In genomic region chr5:115569721-115570120, GRCm38 (mm10) we compare ENCODE assay signal across 18 mouse cellular contexts. TPM values are rescaled to one million over a fixed set of nuclear protein-coding genes. Genes with fewer than 3 reads are reported as not detected.
A peak's percentile ranks its signal among the peaks of the same experiment; 100 is the strongest.
DNase-seq lines count a peak whose midpoint lies in the region; ATAC-seq lines count a peak whose summit lies in the region.
"Had no signal": no experiment of that assay in that cellular context is flagged by ENCODE, and none has a peak within 500 bp of the region (broad histone marks: within the 10 kb centered on the region; RNA-seq: fewer than 3 reads in every experiment).

No protein-coding gene starts in this region.

- peak overlapping the region; percentile 79; the same call in 1 of the 2 replicates for H3K27ac ChIP-seq in kidney, embryonic 14.5 days (ENCODE audit: low read depth, low read length)
- H3K27ac ChIP-seq in lung, embryonic 16.5 days (ENCODE audit: low read length) = peak overlapping the region; percentile 69
- H3K27ac ChIP-seq in liver, embryonic 13.5 days = peak overlapping the region; percentile 65
- H3K27ac ChIP-seq: intestine, embryonic 15.5 days had no signal

- ATAC-seq in kidney, embryonic 14.5 days (ENCODE audit: low FRiP score, low TSS enrichment) = no peak
- ATAC-seq in lung, embryonic 16.5 days (ENCODE audit: low read depth) = no peak
- no peak for ATAC-seq in liver, embryonic 13.5 days (ENCODE audit: low read depth)
- ATAC-seq: activated CD4-positive, CD25-positive, alpha-beta regulatory T cell, adult 4 months; intestine, embryonic 15.5 days had no signal

- H3K36me3 ChIP-seq in kidney, embryonic 14.5 days (ENCODE audit: control insufficient read depth, insufficient read depth, low read length) = peaks cover 29% of the 10 kb centered on the region
- H3K36me3 ChIP-seq in lung, embryonic 16.5 days (ENCODE audit: control insufficient read depth, insufficient read depth, low read length) = no peaks in the 10 kb centered on the region
- H3K36me3 ChIP-seq in liver, embryonic 13.5 days = peaks cover 50% of the 10 kb centered on the region

- no peak overlapping the region for H3K9ac ChIP-seq in kidney, embryonic 14.5 days (ENCODE audit: low read depth, low read length)
- H3K9ac ChIP-seq in lung, embryonic 16.5 days (ENCODE audit: low read length) = no peak overlapping the region
- no peak overlapping the region for H3K9ac ChIP-seq in liver, embryonic 13.5 days
- H3K9ac ChIP-seq: heart, embryonic 12.5 days; intestine, embryonic 15.5 days had no signal

- peak; percentile 33 for DNase-seq in adrenal gland, postnatal 14 days
- no peak for DNase-seq in adrenal gland, postnatal 10 days
- no peak for DNase-seq in kidney, adult 8-10 months
- DNase-seq in lung, adult 18-20 months = no peak
- no peak for DNase-seq in liver, embryonic 13.5 days
- DNase-seq in gastrocnemius, postnatal 14 days = no peak
- DNase-seq: cerebellum, postnatal 14 days; gastrocnemius, postnatal 10 days; lung, postnatal 36 days; right cerebral cortex, adult 18-20 months; spleen, adult 18-20 months; thymus, postnatal 4 days had no signal

- intact Hi-C loops in gastrocnemius, postnatal 14 days (cut with DNase I; ENCODE audit: low total_unique reads) = no loop called here

- H3K4me2 ChIP-seq in kidney, embryonic 14.5 days (replicated peaks; ENCODE audit: low read depth, low read length) = no peak overlapping the region
- no peak overlapping the region for H3K4me2 ChIP-seq in lung, embryonic 16.5 days (ENCODE audit: low read depth, low read length)
- no peak overlapping the region for H3K4me2 ChIP-seq in liver, embryonic 13.5 days
- H3K4me2 ChIP-seq: heart, embryonic 12.5 days; intestine, embryonic 15.5 days; midbrain, embryonic 11.5 days had no signal

- 86% methylated on average over 4 of the region's 4 CpGs for WGBS in kidney, embryonic 14.5 days
- WGBS in lung, embryonic 16.5 days = 84% methylated on average over 4 of the region's 4 CpGs
- 86% methylated on average over 4 of the region's 4 CpGs for WGBS in liver, embryonic 13.5 days (ENCODE audit: insufficient replicate concordance)

- no peaks in the 10 kb centered on the region for H3K27me3 ChIP-seq in kidney, embryonic 14.5 days (ENCODE audit: control insufficient read depth, insufficient read depth, low read length)
- H3K27me3 ChIP-seq in lung, embryonic 16.5 days (ENCODE audit: control insufficient read depth, insufficient read depth, low read depth, low read length) = no peaks in the 10 kb centered on the region
- H3K27me3 ChIP-seq in liver, embryonic 13.5 days = no peaks in the 10 kb centered on the region
- H3K27me3 ChIP-seq: heart, embryonic 12.5 days; intestine, embryonic 15.5 days had no signal

- peaks cover 42% of the 10 kb centered on the region for H3K4me1 ChIP-seq in kidney, embryonic 14.5 days (ENCODE audit: control insufficient read depth, insufficient read depth, low read length)
- H3K4me1 ChIP-seq in lung, embryonic 16.5 days (replicated peaks; ENCODE audit: control insufficient read depth, insufficient read depth, low read length) = peaks cover 22% of the 10 kb centered on the region
- H3K4me1 ChIP-seq in liver, embryonic 13.5 days (replicated peaks) = peaks cover 50% of the 10 kb centered on the region

- no peaks in the 10 kb centered on the region for H3K9me3 ChIP-seq in kidney, embryonic 14.5 days (ENCODE audit: control insufficient read depth, low read length)
- no peaks in the 10 kb centered on the region for H3K9me3 ChIP-seq in lung, embryonic 16.5 days (ENCODE audit: control insufficient read depth, low read length)
- H3K9me3 ChIP-seq in liver, embryonic 13.5 days (replicated peaks) = no peaks in the 10 kb centered on the region
- H3K9me3 ChIP-seq: heart, embryonic 12.5 days; intestine, embryonic 15.5 days had no signal

- no peak overlapping the region for H3K4me3 ChIP-seq in kidney, embryonic 14.5 days (ENCODE audit: low read length)
- H3K4me3 ChIP-seq in lung, embryonic 16.5 days (ENCODE audit: low read length) = no peak overlapping the region
- H3K4me3 ChIP-seq in liver, embryonic 13.5 days (replicated peaks) = no peak overlapping the region
- H3K4me3 ChIP-seq: heart, embryonic 12.5 days; intestine, embryonic 15.5 days had no signal

RNA-seq across cellular contexts. Expression of gene Gcn1l1, which starts 4.7 kb away (rescaled TPM):
- 59.7 and 60.4 TPM in 2 replicates for total RNA-seq in adrenal gland, postnatal 14 days (2021)
- 10 to 100 TPM; 52.4 to 63.2 TPM for total RNA-seq in adrenal gland, postnatal 10 days (2021)
- 44.3 and 56.0 TPM in 2 replicates for polyA plus RNA-seq in kidney, embryonic 14.5 days (2014; fragmentation: Nextera tagmentation; extraction: Ambion mirVana)
- polyA plus RNA-seq in lung, embryonic 16.5 days (2015; fragmentation: Nextera tagmentation; extraction: Ambion mirVana) = 32.9 and 35.1 TPM in 2 replicates
- polyA plus RNA-seq in liver, embryonic 13.5 days (2015; fragmentation: Nextera tagmentation; extraction: Ambion mirVana) = 18.7 and 19.3 TPM in 2 replicates
- total RNA-seq in gastrocnemius, postnatal 14 days (2021) = 10 to 100 TPM; 28.7 to 31.3 TPM

RNA-seq across cellular contexts. Expression of gene Rplp0, which starts 10.5 kb away (rescaled TPM):
- 786 and 963 TPM in 2 replicates for total RNA-seq in adrenal gland, postnatal 14 days (2021)
- 100 to 1,000 TPM; 933 to 968 TPM for total RNA-seq in adrenal gland, postnatal 10 days (2021)
- 1,879 and 2,111 TPM in 2 replicates for polyA plus RNA-seq in kidney, embryonic 14.5 days (2014; fragmentation: Nextera tagmentation; extraction: Ambion mirVana)
- polyA plus RNA-seq in lung, embryonic 16.5 days (2015; fragmentation: Nextera tagmentation; extraction: Ambion mirVana) = 1,507 and 1,565 TPM in 2 replicates
- 1,664 and 1,673 TPM in 2 replicates for polyA plus RNA-seq in liver, embryonic 13.5 days (2015; fragmentation: Nextera tagmentation; extraction: Ambion mirVana)
- 100 to 1,000 TPM; 780 to 872 TPM for total RNA-seq in gastrocnemius, postnatal 14 days (2021)
